Mouse (Mus musculus) 3T3-L1 (cell line): Measurements from ENCODE around the gene Fam129b.
A peak's percentile ranks its signal among the peaks of the same experiment; 100 is the strongest.

Experiments used
- DNase-seq: peaks from one replicate; pipeline ENCODE4 v3.0.0-alpha.2; 2015; ENCODE audit warnings: low read depth, low spot score

Gene Fam129b

DNA sequence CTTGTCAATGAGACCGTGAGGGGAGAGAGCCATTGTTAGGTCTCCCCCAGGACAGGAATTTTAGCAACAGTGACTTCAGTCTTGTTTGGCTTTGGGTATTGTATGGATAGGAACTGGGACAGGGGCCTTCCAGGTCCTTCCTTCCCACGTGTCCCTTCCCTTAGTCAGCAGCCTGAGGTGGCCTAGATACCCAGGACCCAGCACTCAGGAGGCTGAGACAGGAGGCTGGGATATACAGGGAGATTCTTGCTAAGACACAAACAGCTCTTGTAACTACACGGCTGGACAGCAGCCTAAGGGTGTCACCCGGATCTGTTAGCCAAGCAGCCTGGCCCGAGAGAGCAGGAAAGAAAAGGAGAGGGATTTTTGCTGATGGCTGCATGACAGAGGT lies 16.3 kb upstream of the Fam129b start:
- DNase-seq = no peak

GRCm38 (mm10) chr2:32860799-32861198 lies 15.1 kb upstream of the Fam129b start:
- no peak for DNase-seq

GRCm38 (mm10) chr2:32863317-32863716 lies 12.6 kb upstream of the Fam129b start:
- DNase-seq = peak; percentile 63

- DNase-seq = peak; percentile 88
These were observed 11.2 kb upstream of the Fam129b start for GRCm38 (mm10) chr2:32864755-32865154.

- DNase-seq = peak; percentile 93
These were observed 8.6 kb upstream of the Fam129b start for GRCm38 (mm10) chr2:32867354-32867753.

DNA sequence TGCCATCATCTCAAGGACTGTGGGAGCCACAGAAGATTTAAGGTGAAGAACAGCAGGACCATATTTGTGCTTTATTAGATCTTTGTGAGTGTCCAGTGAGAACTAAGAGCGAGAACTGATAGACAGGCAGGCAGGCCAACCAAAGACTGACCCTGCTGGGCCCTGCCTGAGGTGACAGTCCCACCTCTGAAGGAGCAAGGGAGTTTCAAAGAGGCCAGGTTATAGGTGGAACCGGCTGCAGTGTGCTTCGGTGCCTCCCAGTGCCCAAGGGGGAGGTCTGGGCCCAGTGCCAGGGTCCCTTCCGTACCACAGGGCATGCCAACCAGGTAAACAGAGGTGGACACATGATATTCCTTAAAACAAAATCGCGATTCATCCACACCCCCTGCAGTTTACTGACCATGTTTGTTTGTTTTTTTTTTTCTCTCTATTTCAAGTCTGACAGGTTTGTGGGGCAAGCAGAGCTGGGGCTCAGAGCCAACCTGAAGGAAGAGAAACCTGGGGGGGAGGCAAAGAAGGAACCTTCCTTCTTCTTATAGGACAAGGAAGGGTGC lies 6.1 kb upstream of the Fam129b start:
- peak; percentile 60 for DNase-seq

DNA sequence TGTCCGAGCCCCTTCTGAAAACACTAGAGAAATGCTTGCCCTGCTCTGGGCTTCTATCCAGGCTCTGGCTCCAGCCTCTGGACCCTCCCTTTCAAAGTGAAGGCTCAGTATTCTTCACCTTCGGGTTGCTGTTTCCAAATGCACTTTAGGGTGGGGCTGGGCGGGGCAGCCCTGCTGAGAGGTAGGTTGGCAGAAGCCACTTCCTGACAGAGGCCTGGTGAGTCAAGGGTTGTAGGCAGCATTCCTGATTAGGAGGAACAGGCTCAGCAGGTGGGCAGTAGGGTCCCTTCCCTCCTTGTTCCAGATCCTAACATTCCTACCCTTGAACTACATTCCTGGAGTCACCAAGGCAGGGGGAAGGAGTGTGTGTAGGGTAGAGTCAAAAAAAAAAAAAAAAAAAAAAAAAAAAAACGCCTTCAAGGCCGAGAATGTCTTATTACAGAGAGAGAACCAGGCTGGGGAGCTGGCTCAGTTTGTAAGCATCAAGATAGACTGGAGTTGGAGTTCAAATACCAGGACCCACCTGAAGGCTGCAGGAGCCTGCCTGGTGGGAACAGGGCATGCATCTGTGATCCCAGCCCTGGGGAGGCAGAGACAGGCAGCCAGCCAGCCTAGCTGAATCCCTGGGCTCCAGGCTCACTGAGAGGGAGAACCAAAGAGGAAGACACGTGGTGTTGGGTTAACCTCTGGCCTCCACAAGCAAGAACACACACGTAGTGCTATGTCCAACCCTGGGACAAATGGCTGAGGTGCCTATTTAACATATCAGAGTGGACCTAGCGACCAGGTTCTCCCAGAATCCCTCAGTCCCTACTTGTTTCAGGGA lies 5.4 kb upstream of the Fam129b start:
- peak; percentile 65 for DNase-seq

GRCm38 (mm10) chr2:32874070-32874469 lies 1.8 kb upstream of the Fam129b start:
- DNase-seq = no peak

GRCm38 (mm10) chr2:32874951-32875674 lies 801 bp upstream of the Fam129b start:
- peak; percentile 55 for DNase-seq

- DNase-seq = no peak
These were observed 782 bp downstream of the Fam129b start for GRCm38 (mm10) chr2:32876490-32877302.

DNA sequence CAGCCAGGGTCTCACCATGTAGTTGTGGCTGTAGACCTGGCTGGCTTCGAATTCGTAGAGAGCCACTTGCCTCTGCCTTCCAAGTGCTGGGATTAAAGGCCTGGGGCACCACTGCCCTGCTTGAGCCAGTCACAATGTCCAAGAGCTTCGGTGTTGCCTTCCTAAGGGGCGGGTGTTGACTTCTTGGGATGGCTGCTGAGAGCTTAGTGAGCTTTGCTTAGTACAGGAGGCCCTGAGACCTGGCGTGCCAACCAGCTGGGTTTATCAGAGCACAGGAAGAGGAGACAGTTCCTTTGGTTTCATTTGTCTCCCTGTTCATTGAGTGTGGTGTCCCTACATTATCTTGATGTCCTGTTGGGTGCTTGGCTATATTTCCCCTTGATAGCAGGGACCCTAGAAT lies 1.4 kb downstream of the Fam129b start:
- no peak for DNase-seq

DNA sequence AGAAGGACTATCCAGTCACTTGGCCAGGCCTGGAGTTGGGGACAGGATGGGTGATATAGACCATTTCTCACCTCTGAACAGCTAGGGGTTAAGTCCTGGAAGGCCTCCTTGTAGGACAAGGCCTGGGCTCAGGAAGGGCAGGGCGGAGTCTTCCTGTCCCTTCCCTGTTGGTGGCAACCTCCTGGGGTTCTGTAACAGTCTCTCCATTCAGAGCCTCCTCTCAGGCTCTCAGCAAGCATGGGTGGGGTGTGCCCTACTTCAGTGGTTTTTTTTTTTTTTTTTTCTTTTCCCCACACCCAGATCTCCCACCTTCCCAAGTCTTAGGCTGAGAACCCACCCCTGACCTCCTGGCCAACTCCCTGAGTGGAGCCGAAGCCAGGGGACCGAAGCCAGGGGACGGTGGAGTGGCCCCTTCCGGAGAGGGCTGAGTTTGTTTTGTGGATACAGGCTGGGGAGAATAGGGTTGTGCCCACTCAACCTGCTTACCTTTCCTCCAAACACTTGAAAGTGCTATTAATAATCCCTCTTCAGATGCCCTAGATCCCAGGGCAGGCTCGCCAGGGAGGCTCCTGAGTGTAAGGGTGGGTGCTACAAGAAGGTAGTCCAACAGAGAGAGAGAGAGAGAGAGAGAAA lies 2.0 kb downstream of the Fam129b start:
- DNase-seq = no peak

DNA sequence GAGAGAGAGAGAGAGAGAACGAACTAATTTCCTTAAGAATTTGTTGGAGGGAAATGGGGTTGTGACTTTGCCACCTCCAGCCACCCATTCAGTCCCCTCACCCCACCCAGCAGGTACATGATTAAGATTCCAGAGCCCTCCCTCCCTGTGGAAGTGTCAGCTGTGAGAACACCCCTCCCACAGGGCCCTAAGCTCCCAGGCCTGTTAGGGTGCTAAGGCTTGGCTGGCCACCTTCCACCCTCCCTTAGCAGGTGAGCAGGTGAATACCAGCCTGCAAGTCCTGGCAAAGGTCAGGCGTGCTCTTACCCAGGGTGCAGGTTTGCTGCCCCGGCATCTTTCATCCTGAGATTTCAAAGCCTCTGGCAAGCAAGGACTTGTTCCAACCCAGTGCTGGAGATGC lies 2.5 kb downstream of the Fam129b start:
- no peak for DNase-seq

GRCm38 (mm10) chr2:32879593-32879992 lies 3.7 kb downstream of the Fam129b start:
- no peak for DNase-seq

- peak; percentile 68 for DNase-seq
These were observed 5.1 kb downstream of the Fam129b start for GRCm38 (mm10) chr2:32881054-32881453.

GRCm38 (mm10) chr2:32881723-32882122 lies 5.8 kb downstream of the Fam129b start:
- DNase-seq = peak; percentile 97

GRCm38 (mm10) chr2:32882283-32883043 lies 6.5 kb downstream of the Fam129b start:
- peak; percentile 98 for DNase-seq

GRCm38 (mm10) chr2:32884745-32885144 lies 8.8 kb downstream of the Fam129b start:
- DNase-seq = no peak

GRCm38 (mm10) chr2:32888029-32888428 lies 12.1 kb downstream of the Fam129b start:
- DNase-seq = no peak

GRCm38 (mm10) chr2:32888551-32888950 lies 12.6 kb downstream of the Fam129b start:
- no peak for DNase-seq

DNA sequence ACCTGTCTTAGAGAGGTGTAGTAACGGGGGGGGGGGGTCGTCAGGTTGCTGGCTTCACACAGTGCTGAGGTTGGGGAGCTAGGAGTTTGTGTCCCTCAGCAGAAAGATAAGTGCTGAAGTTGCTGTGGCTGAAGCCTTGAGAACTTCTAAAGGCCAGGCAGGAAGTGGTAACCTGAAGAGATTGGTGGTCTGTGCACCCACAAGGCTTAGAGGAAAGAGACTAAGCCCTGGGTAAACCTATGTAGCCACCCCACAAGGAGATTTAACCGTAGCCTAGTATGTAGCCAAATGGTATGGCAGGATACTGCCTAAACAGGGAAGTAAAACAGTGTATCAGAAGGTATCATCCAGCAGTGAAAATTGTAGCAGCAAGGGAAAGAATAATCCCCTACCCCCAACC lies 14.4 kb downstream of the Fam129b start:
- no peak for DNase-seq
